Mouse (Mus musculus): ENCODE results near the gene Ndrg3. TPM values are rescaled to one million over a fixed set of nuclear protein-coding genes. Genes with fewer than 3 reads are reported as not detected.

Ndrg3 gene
- polyA plus RNA-seq (2016; fragmentation: Nextera tagmentation; extraction: Ambion mirVana) = 50.5 and 54.0 TPM in 2 replicates

DNA sequence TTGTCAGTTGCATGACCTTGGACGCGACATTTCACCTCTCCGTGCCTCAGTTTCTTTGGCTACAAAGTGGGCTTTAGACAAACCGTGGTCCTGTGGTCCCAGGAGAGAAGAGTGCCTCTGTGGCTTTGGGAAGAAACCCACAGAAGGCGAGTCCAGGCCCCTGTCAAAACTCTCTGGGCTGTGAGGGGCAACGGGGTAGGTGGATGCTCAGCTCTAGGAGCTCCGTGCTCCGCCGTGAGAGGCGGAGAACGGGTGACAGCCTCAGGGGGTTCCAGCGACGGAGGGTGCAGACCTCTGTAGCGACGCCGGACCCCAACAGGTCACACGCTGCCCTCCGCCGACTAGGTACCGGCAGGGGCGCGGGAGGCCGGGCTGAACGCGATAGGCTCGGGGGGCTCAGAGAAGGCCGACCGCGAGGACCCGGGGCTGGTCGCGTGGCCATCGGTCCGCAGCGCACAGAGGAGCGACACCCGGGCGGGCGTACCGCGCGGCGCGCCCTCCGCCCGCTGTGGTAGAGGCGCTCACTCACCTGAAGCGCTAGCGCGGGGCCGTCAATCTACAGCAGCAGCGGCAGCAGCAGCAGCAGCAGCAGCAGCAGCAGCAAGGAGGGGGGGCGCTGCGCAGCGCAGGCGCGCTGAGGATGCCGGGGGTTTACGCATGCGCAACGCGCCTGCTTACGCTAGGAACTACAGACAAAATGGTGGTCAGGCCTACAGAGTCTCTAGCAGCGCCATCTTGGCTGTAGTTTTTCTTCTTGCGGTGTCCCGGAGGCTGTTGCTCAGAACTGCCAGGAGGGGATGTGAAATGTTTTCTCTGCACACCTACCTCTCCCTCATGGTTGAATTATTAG lies at the start of gene Ndrg3:
Gene Ndrg3 (minus strand): TSS at position 587 of the 850 bp plus-strand sequence.
- ATAC-seq (ENCODE audit: low FRiP score) = peak; percentile 95
- Histone ChIP-seq H3K9ac (peak within 1 kb of the TSS; percentile 81), H3K4me3 (replicated peaks) (peak within 1 kb of the TSS; percentile 92), H3K36me3 (replicated peaks) (peaks cover 25% of the 10 kb centered on the region), H3K4me2 (peak within 1 kb of the TSS; percentile 96), H3K27ac (peak within 1 kb of the TSS; percentile 73), H3K4me1 (peaks cover 17% of the 10 kb centered on the region), H3K27me3 (no peaks in the 10 kb centered on the region), H3K9me3 (no peaks in the 10 kb centered on the region)
- WGBS = under 1% methylated on average over 66 of the region's 66 CpGs

GRCm38 (mm10) chr2:157041421-157041820 lies 49.6 kb upstream of the Ndrg3 start:
- H3K4me1 ChIP-seq = no peaks in the 10 kb centered on the region; the same call in 1 of the 2 replicates
- no peaks in the 10 kb centered on the region for H3K27me3 ChIP-seq
- H3K9me3 ChIP-seq = no peaks in the 10 kb centered on the region
- 93% methylated on average over 7 of the region's 7 CpGs for WGBS
- no peak for ATAC-seq (ENCODE audit: low FRiP score)
- peaks cover 90% of the 10 kb centered on the region for H3K36me3 ChIP-seq (replicated peaks)
- no peak overlapping the region for H3K4me3 ChIP-seq (replicated peaks)
- H3K27ac ChIP-seq = no peak overlapping the region
- no peak overlapping the region for H3K4me2 ChIP-seq
- no peak overlapping the region for H3K9ac ChIP-seq

DNA sequence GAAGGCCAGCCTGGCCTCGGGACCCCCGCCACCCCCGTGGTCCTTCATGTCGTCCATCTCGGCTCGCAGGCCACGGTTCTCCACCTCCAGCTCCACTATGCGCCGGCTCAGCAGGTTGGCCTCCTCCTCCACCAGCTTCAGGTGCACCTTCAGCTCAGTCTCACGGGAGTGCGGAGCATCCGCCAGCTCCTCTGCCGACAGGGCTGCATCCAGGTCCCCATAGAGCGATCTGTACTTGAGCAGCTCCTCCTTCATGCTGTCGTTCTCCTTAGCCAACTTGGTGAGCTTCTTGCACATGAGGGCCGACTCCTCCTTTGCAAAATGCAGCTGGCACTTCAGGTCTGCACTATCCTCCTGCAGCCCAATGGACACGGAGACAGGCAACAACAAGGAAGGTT lies 48.8 kb upstream of the Ndrg3 start:
- ATAC-seq (ENCODE audit: low FRiP score) = no peak
- no peak overlapping the region for H3K4me2 ChIP-seq
- no peak overlapping the region for H3K9ac ChIP-seq
- H3K4me3 ChIP-seq (replicated peaks) = no peak overlapping the region
- peaks cover 89% of the 10 kb centered on the region for H3K36me3 ChIP-seq (replicated peaks)
- H3K4me1 ChIP-seq = no peaks in the 10 kb centered on the region; the same call in 1 of the 2 replicates
- no peak overlapping the region for H3K27ac ChIP-seq
- H3K27me3 ChIP-seq = no peaks in the 10 kb centered on the region
- no peaks in the 10 kb centered on the region for H3K9me3 ChIP-seq
- WGBS = 80% methylated on average over 17 of the region's 17 CpGs

- H3K27me3 ChIP-seq = no peaks in the 10 kb centered on the region
- 92% methylated on average over 50 of the region's 50 CpGs for WGBS
- peaks cover 88% of the 10 kb centered on the region for H3K36me3 ChIP-seq (replicated peaks)
- no peak overlapping the region for H3K27ac ChIP-seq
- no peaks in the 10 kb centered on the region for H3K9me3 ChIP-seq
- 0 out of 2 replicates have a peak, but pooled peaks have one; percentile 36 for ATAC-seq (ENCODE audit: low FRiP score)
- H3K4me1 ChIP-seq = no peaks in the 10 kb centered on the region; the same call in 1 of the 2 replicates
- H3K9ac ChIP-seq = no peak overlapping the region
- H3K4me3 ChIP-seq (replicated peaks) = no peak overlapping the region
- H3K4me2 ChIP-seq = no peak overlapping the region
These were observed 48.2 kb upstream of the Ndrg3 start for GRCm38 (mm10) chr2:157039900-157040648.

GRCm38 (mm10) chr2:157037303-157037702 lies 45.4 kb upstream of the Ndrg3 start:
- Histone ChIP-seq H3K4me1 (no peaks in the 10 kb centered on the region; the same call in 1 of the 2 replicates), H3K27ac (peak overlapping the region; percentile 31; the same call in 1 of the 2 replicates), H3K4me2 (no peak overlapping the region), H3K27me3 (no peaks in the 10 kb centered on the region), H3K9ac (no peak overlapping the region), H3K36me3 (replicated peaks) (peaks cover 90% of the 10 kb centered on the region), H3K9me3 (no peaks in the 10 kb centered on the region), H3K4me3 (replicated peaks) (no peak overlapping the region)
- ATAC-seq (ENCODE audit: low FRiP score) = no peak
- WGBS = 42% methylated on average over 9 of the region's 9 CpGs

- no peak for ATAC-seq (ENCODE audit: low FRiP score)
- Histone ChIP-seq H3K36me3 (replicated peaks) (peaks cover 91% of the 10 kb centered on the region), H3K4me2 (no peak overlapping the region), H3K9ac (no peak overlapping the region), H3K4me3 (replicated peaks) (no peak overlapping the region), H3K9me3 (no peaks in the 10 kb centered on the region), H3K4me1 (no peaks in the 10 kb centered on the region; the same call in 1 of the 2 replicates), H3K27ac (no peak overlapping the region), H3K27me3 (no peaks in the 10 kb centered on the region)
- WGBS = 94% methylated on average over 8 of the region's 8 CpGs
These were observed 44.5 kb upstream of the Ndrg3 start for GRCm38 (mm10) chr2:157036400-157036799.

DNA sequence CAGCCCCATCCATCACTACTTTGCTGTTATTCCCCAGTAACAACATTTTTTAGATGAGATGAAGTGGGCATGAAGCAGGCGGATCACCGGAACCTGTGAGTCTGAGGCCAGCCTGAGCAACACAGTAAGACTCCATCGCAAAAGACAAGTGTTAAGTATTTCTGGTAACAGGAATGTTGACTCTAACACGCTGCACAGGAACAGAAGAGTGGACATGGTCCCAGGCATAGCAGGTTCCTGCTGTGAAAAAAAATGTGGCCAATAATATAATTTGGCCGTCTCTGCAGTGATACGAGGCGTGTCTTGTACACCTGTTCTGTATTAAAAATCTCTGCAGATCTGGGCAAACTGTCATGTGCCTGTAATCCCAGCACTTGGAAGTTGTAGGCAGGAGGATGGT lies 43.5 kb upstream of the Ndrg3 start:
- Histone ChIP-seq H3K27ac (no peak overlapping the region), H3K4me3 (replicated peaks) (no peak overlapping the region), H3K4me1 (no peaks in the 10 kb centered on the region; the same call in 1 of the 2 replicates), H3K36me3 (replicated peaks) (peaks cover 91% of the 10 kb centered on the region), H3K4me2 (no peak overlapping the region), H3K27me3 (no peaks in the 10 kb centered on the region), H3K9ac (no peak overlapping the region), H3K9me3 (no peaks in the 10 kb centered on the region)
- no peak for ATAC-seq (ENCODE audit: low FRiP score)
- WGBS = 88% methylated on average over 7 of the region's 7 CpGs

- no peak overlapping the region for H3K4me2 ChIP-seq
These were observed 38.9 kb upstream of the Ndrg3 start for GRCm38 (mm10) chr2:157030804-157031203.

DNA sequence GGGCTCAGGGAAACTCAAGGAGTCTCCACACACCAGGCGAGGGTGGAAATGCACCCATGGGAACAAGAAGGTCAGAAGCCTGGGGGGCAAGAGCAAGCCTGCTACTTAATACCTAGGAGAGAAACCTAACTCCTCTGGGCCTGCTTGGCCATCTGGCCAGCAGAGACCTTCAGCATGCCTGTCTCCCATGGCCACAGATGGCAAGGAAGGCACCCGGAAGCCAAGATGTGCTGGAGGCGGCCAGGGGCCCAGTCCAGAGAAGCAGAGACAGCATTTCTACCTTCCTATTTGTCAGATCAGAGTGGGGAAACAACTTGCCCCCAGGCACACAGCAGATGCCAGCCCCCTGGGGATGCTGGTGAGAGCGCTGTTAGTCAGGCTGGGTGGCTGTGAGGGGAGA lies 36.4 kb upstream of the Ndrg3 start:
- Histone ChIP-seq H3K36me3 (replicated peaks) (peaks cover 98% of the 10 kb centered on the region), H3K4me2 (no peak overlapping the region), H3K4me1 (no peaks in the 10 kb centered on the region), H3K4me3 (replicated peaks) (no peak overlapping the region), H3K27me3 (no peaks in the 10 kb centered on the region), H3K9ac (no peak overlapping the region), H3K9me3 (peaks cover 7% of the 10 kb centered on the region), H3K27ac (no peak overlapping the region)
- no peak for ATAC-seq (ENCODE audit: low FRiP score)
- WGBS = 97% methylated on average over 4 of the region's 4 CpGs

More at GRCm38 (mm10) chr2:157030804-157031203, 38.9 kb upstream of the Ndrg3 start:
- H3K9me3 ChIP-seq = no peaks in the 10 kb centered on the region
- H3K36me3 ChIP-seq (replicated peaks) = peaks cover 92% of the 10 kb centered on the region
- no peak overlapping the region for H3K27ac ChIP-seq
- 44% methylated on average over 9 of the region's 9 CpGs for WGBS
- H3K9ac ChIP-seq = no peak overlapping the region
- peak; percentile 67; the same call in 1 of the 2 replicates for ATAC-seq (ENCODE audit: low FRiP score)
- H3K4me1 ChIP-seq = no peaks in the 10 kb centered on the region
- H3K4me3 ChIP-seq (replicated peaks) = no peak overlapping the region
- H3K27me3 ChIP-seq = no peaks in the 10 kb centered on the region

GRCm38 (mm10) chr2:157027106-157028008 lies 35.5 kb upstream of the Ndrg3 start:
- H3K9me3 ChIP-seq = peaks cover 7% of the 10 kb centered on the region
- H3K9ac ChIP-seq = no peak overlapping the region
- WGBS = 95% methylated on average over 21 of the region's 21 CpGs
- no peaks in the 10 kb centered on the region for H3K4me1 ChIP-seq
- peaks cover 98% of the 10 kb centered on the region for H3K36me3 ChIP-seq (replicated peaks)
- no peak overlapping the region for H3K4me2 ChIP-seq
- no peak overlapping the region for H3K4me3 ChIP-seq (replicated peaks)
- H3K27me3 ChIP-seq = no peaks in the 10 kb centered on the region
- no peak for ATAC-seq (ENCODE audit: low FRiP score)
- no peak overlapping the region for H3K27ac ChIP-seq

DNA sequence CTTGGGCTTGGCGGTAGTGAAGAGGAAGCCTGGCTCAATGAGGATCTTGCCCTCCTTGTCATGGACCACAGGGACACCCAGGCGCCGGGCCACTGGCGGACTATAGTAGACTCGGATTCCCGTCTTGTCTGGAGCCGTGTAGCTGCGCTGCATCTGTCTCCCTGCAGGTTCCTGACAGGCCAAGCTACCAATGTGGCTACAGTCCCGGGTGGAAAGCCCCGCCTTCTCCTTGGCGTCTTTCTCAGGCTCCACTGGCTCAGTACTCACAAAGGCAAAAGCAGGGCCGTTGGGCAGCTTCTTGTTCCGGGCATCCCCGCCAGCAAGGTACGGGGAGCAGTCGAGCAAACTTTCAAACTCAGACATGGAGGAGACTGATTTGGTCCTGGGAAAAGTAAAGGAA lies 29.3 kb upstream of the Ndrg3 start:
- Histone ChIP-seq H3K9ac (no peak overlapping the region), H3K4me2 (no peak overlapping the region), H3K4me1 (no peaks in the 10 kb centered on the region), H3K4me3 (replicated peaks) (no peak overlapping the region), H3K27me3 (no peaks in the 10 kb centered on the region), H3K27ac (no peak overlapping the region), H3K9me3 (peaks cover 7% of the 10 kb centered on the region), H3K36me3 (replicated peaks) (peaks cover 100% of the 10 kb centered on the region)
- 94% methylated on average over 16 of the region's 16 CpGs for WGBS
- no peak for ATAC-seq (ENCODE audit: low FRiP score)
